ENCODE assay signal across 14 mouse cellular contexts in genomic region chr19:9837341-9837715, GRCm38 (mm10). TPM values are rescaled to one million over a fixed set of nuclear protein-coding genes. Genes with fewer than 3 reads are reported as not detected.
A peak's percentile ranks its signal among the peaks of the same experiment; 100 is the strongest.
DNase-seq lines count a peak whose midpoint lies in the region; ATAC-seq lines count a peak whose summit lies in the region.
"Had no signal": no experiment of that assay in that cellular context is flagged by ENCODE, and none has a peak within 500 bp of the region (broad histone marks: within the 10 kb centered on the region; RNA-seq: fewer than 3 reads in every experiment).

No protein-coding gene starts in this region.

- no peaks in the 10 kb centered on the region for H3K4me1 ChIP-seq in hindbrain, embryonic 11.5 days (replicated peaks; ENCODE audit: control insufficient read depth, insufficient read depth, low read length)
- H3K4me1 ChIP-seq in hindbrain, embryonic 10.5 days (replicated peaks) = no peaks in the 10 kb centered on the region
- no peaks in the 10 kb centered on the region for H3K4me1 ChIP-seq in lung, embryonic 16.5 days (replicated peaks; ENCODE audit: control insufficient read depth, insufficient read depth, low read length)
- no peaks in the 10 kb centered on the region for H3K4me1 ChIP-seq in hindbrain, embryonic 15.5 days (replicated peaks)
- H3K4me1 ChIP-seq in neural tube, embryonic 13.5 days (replicated peaks) = no peaks in the 10 kb centered on the region

- H3K9me3 ChIP-seq in hindbrain, embryonic 11.5 days (ENCODE audit: control insufficient read depth, low read length) = no peaks in the 10 kb centered on the region
- H3K9me3 ChIP-seq in hindbrain, embryonic 10.5 days = no peaks in the 10 kb centered on the region
- no peaks in the 10 kb centered on the region for H3K9me3 ChIP-seq in lung, embryonic 16.5 days (ENCODE audit: control insufficient read depth, low read length)
- H3K9me3 ChIP-seq in hindbrain, embryonic 15.5 days = no peaks in the 10 kb centered on the region
- H3K9me3 ChIP-seq in neural tube, embryonic 13.5 days = no peaks in the 10 kb centered on the region

- WGBS in hindbrain, embryonic 11.5 days = 63% methylated on average over 2 of the region's 2 CpGs
- WGBS in hindbrain, embryonic 10.5 days = 65% methylated on average over 2 of the region's 2 CpGs
- 45% methylated on average over 2 of the region's 2 CpGs for WGBS in lung, embryonic 16.5 days
- 67% methylated on average over 2 of the region's 2 CpGs for WGBS in hindbrain, embryonic 15.5 days
- WGBS in neural tube, embryonic 13.5 days = 60% methylated on average over 2 of the region's 2 CpGs

- H3K36me3 ChIP-seq in hindbrain, embryonic 11.5 days (ENCODE audit: control insufficient read depth, insufficient read depth, low read length) = no peaks in the 10 kb centered on the region
- H3K36me3 ChIP-seq in hindbrain, embryonic 10.5 days = no peaks in the 10 kb centered on the region
- no peaks in the 10 kb centered on the region for H3K36me3 ChIP-seq in lung, embryonic 16.5 days (ENCODE audit: control insufficient read depth, insufficient read depth, low read length)
- H3K36me3 ChIP-seq in hindbrain, embryonic 15.5 days = no peaks in the 10 kb centered on the region
- H3K36me3 ChIP-seq in neural tube, embryonic 13.5 days = no peaks in the 10 kb centered on the region

- intact Hi-C loops in gastrocnemius, postnatal 14 days (cut with DNase I; ENCODE audit: low total_unique reads) = no loop called here

- H3K27ac ChIP-seq in hindbrain, embryonic 11.5 days (ENCODE audit: low read depth, low read length) = no peak overlapping the region
- H3K27ac ChIP-seq in hindbrain, embryonic 10.5 days = no peak overlapping the region
- H3K27ac ChIP-seq in lung, embryonic 16.5 days (ENCODE audit: low read length) = no peak overlapping the region
- no peak overlapping the region for H3K27ac ChIP-seq in hindbrain, embryonic 15.5 days (replicated peaks)
- H3K27ac ChIP-seq in neural tube, embryonic 13.5 days (replicated peaks) = no peak overlapping the region

- no peak overlapping the region for H3K4me3 ChIP-seq in hindbrain, embryonic 11.5 days (ENCODE audit: low read depth, low read length)
- no peak overlapping the region for H3K4me3 ChIP-seq in hindbrain, embryonic 10.5 days
- H3K4me3 ChIP-seq in lung, embryonic 16.5 days (ENCODE audit: low read length) = no peak overlapping the region
- no peak overlapping the region for H3K4me3 ChIP-seq in hindbrain, embryonic 15.5 days
- H3K4me3 ChIP-seq in neural tube, embryonic 13.5 days = no peak overlapping the region

- H3K9ac ChIP-seq in hindbrain, embryonic 11.5 days (ENCODE audit: low read depth, low read length) = no peak overlapping the region
- H3K9ac ChIP-seq in lung, embryonic 16.5 days (ENCODE audit: low read length) = no peak overlapping the region
- H3K9ac ChIP-seq in hindbrain, embryonic 15.5 days = no peak overlapping the region
- H3K9ac ChIP-seq in neural tube, embryonic 13.5 days = no peak overlapping the region

- no peak for DNase-seq in hindbrain, embryonic 11.5 days (ENCODE audit: low spot score)
- DNase-seq in hindbrain, embryonic 10.5 days (ENCODE audit: low spot score) = no peak
- no peak for DNase-seq in lung, postnatal 25 days (ENCODE audit: low spot score)
- DNase-seq in left cerebral cortex, adult 18-20 months (ENCODE audit: low spot score in 2 of 2) = no peak
- DNase-seq in gastrocnemius, postnatal 14 days = no peak

- H3K4me2 ChIP-seq in hindbrain, embryonic 11.5 days (replicated peaks; ENCODE audit: low read depth, low read length) = no peak overlapping the region
- H3K4me2 ChIP-seq in lung, embryonic 16.5 days (ENCODE audit: low read depth, low read length) = no peak overlapping the region
- H3K4me2 ChIP-seq in hindbrain, embryonic 15.5 days = no peak overlapping the region
- H3K4me2 ChIP-seq in neural tube, embryonic 13.5 days = no peak overlapping the region

- ATAC-seq in hindbrain, embryonic 11.5 days (ENCODE audit: low FRiP score) = peak; percentile 76
- ATAC-seq in lung, embryonic 16.5 days (ENCODE audit: low read depth) = peak; percentile 52
- peak; percentile 48; the same call in 1 of the 2 replicates for ATAC-seq in hindbrain, embryonic 15.5 days (ENCODE audit: low FRiP score, low read depth)
- ATAC-seq in neural tube, embryonic 13.5 days (ENCODE audit: low read depth) = peak; percentile 84

- no peaks in the 10 kb centered on the region for H3K27me3 ChIP-seq in hindbrain, embryonic 11.5 days (ENCODE audit: control insufficient read depth, insufficient read depth, low read length)
- no peaks in the 10 kb centered on the region for H3K27me3 ChIP-seq in hindbrain, embryonic 10.5 days (ENCODE audit: insufficient read depth, poor library complexity, severe bottlenecking)
- H3K27me3 ChIP-seq in lung, embryonic 16.5 days (ENCODE audit: control insufficient read depth, insufficient read depth, low read depth, low read length) = no peaks in the 10 kb centered on the region
- no peaks in the 10 kb centered on the region for H3K27me3 ChIP-seq in hindbrain, embryonic 15.5 days
- no peaks in the 10 kb centered on the region for H3K27me3 ChIP-seq in neural tube, embryonic 13.5 days

RNA-seq across cellular contexts. Expression of gene Scgb2a2, which starts 10.0 kb away (rescaled TPM):
- not detected in 2 replicates for polyA plus RNA-seq in hindbrain, embryonic 11.5 days (2014; fragmentation: Nextera tagmentation; extraction: Ambion mirVana)
- not detected in 2 replicates for polyA plus RNA-seq in hindbrain, embryonic 10.5 days (2016; fragmentation: Nextera tagmentation; extraction: Ambion mirVana)
- not detected in 2 replicates for polyA plus RNA-seq in lung, embryonic 16.5 days (2015; fragmentation: Nextera tagmentation; extraction: Ambion mirVana)
- polyA plus RNA-seq in hindbrain, embryonic 15.5 days (2015; fragmentation: Nextera tagmentation; extraction: Ambion mirVana) = not detected in 2 replicates
- polyA plus RNA-seq in neural tube, embryonic 13.5 days (2015; fragmentation: Nextera tagmentation; extraction: Ambion mirVana) = not detected in 2 replicates
- total RNA-seq in left cerebral cortex, adult 18-20 months (2021) = not detected
- not detected for total RNA-seq in gastrocnemius, postnatal 14 days (2021)
- total RNA-seq: adrenal gland, adult 2 months; layer of hippocampus, postnatal 25 days had no signal
- polyA plus RNA-seq: adrenal gland, adult 2 months; gonadal fat pad, adult 2 months; heart, embryonic 16.5 days; limb, embryonic 14.5 days; myocyte had no signal
